Mouse (Mus musculus) lung, adult 2 months (tissue): ENCODE data around the gene Arpp21. TPM values are rescaled to one million over a fixed set of nuclear protein-coding genes. Genes with fewer than 3 reads are reported as not detected.

Experiments
- DNase-seq: peaks from one replicate; pipeline ENCODE4 v3.0.0; 2022
- H3K4me1 ChIP-seq: fragments of 200-500 bp; 2 replicates; pipeline ENCODE4 v1.6.1; 2011; ENCODE audit warnings: low read length; ENCODE audit not compliant: control insufficient read depth, insufficient read depth
- H3K4me3 ChIP-seq: fragments of 200-500 bp; replicated peaks from 2 replicates; pipeline ENCODE3; 2011; ENCODE audit warnings: low read depth, mild to moderate bottlenecking, control low read depth, low read length; ENCODE audit errors: extremely low read depth
- CTCF ChIP-seq: fragments of 200-500 bp; IDR thresholded peaks from 2 replicates; pipeline ENCODE4 v1.5.1; 2011; ENCODE audit warnings: mild to moderate bottlenecking, low read length, control low read depth; ENCODE audit not compliant: insufficient read depth
- POLR2A ChIP-seq: fragments of 200-500 bp; IDR thresholded peaks from 2 replicates; pipeline ENCODE4 v1.6.1; 2011; ENCODE audit warnings: low read depth, mild to moderate bottlenecking, control low read depth, low read length, borderline replicate concordance; ENCODE audit errors: extremely low read depth
- WGBS: fragments of 180-500 bp; shearing (Covaris S2); methylation state at CpG from one replicate; pipeline ENCODE4 v1.1.7; 2018; 5-methylcytosine and 5-hydroxymethylcytosine counted together
- polyA plus RNA-seq: library from polyadenylated mRNA; depleted of rRNA; stranded (reverse); fragments of >200 nt; gene quantifications from 2 replicates; pipeline ENCODE4 v1.2.3, GENCODE M21; 2012

Gene Arpp21
- polyA plus RNA-seq, 1 experiment: 1.0 TPM

GRCm38 (mm10) chr9:112251339-112251738 is 15.6 kb upstream of the Arpp21 start:
- no peak for DNase-seq
- no peak for TF ChIP-seq POLR2A
- no peak for TF ChIP-seq CTCF
- 84% methylated on average over 5 of the region's 5 CpGs for WGBS
- Histone ChIP-seq H3K4me3 (no peak overlapping the region), H3K4me1 (no peaks in the 10 kb centered on the region)

- TF ChIP-seq CTCF (no peak), POLR2A (no peak)
- DNase-seq: no peak
- 73% methylated on average over 4 of the region's 4 CpGs for WGBS
- no peaks in the 10 kb centered on the region for H3K4me1 ChIP-seq
- no peak overlapping the region for H3K4me3 ChIP-seq
Measured at GRCm38 (mm10) chr9:112249753-112250152, 14.0 kb upstream of the Arpp21 start.

DNA sequence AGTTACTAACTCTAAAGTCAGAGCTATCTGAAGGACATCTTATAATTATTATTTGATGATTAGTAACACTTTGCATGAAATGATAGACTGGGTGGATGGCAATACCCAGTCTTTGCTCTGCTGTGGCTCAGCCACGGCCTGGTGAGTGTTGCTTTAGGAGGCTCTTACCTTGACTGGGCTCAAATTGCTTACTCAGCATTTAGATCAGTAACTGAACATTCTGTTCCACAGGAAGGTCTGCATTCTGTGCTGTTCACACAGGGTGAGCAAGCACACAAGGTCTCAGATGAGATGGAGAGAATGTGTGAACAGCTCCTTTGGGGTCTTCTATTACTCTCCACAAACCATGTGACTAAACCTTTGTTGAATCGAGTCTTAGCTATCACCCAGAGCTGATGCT is 11.4 kb upstream of the Arpp21 start:
- TF ChIP-seq CTCF (no peak), POLR2A (no peak)
- no peak for DNase-seq
- Histone ChIP-seq H3K4me3 (no peak overlapping the region), H3K4me1 (no peaks in the 10 kb centered on the region)
- WGBS: 67% methylated on average over 2 of the region's 2 CpGs

DNA sequence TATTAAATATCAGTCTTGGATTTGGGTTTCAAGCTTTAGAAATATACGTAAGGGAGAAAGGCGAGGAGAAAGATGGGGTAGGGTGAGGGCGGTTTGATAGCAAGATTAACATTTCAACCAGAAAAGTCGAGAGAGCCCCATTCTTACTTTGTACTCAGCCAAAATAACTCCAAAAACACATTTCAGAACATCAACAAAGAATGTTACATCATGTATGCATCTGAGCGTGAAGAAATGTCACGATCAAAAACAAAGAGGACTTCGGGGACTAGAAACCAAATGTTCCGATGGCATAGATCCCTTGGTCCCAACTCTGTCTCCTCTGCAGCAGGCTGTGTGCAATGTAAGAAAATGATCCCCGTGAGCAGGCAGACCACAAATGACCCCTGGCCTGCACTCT is 2.4 kb upstream of the Arpp21 start:
- DNase-seq: no peak
- 75% methylated on average over 9 of the region's 9 CpGs for WGBS
- Histone ChIP-seq H3K4me3 (no peak overlapping the region), H3K4me1 (peaks cover 3% of the 10 kb centered on the region; the same call in 1 of the 2 replicates)
- no peak for TF ChIP-seq CTCF
- no peak for TF ChIP-seq POLR2A

GRCm38 (mm10) chr9:112236551-112236950 is 813 bp upstream of the Arpp21 start:
- no peak overlapping the region for H3K4me3 ChIP-seq
- no peak for DNase-seq
- WGBS: 78% methylated on average over 8 of the region's 8 CpGs
- no peak for TF ChIP-seq CTCF
- no peak for TF ChIP-seq POLR2A
- peaks cover 3% of the 10 kb centered on the region; the same call in 1 of the 2 replicates for H3K4me1 ChIP-seq

DNA sequence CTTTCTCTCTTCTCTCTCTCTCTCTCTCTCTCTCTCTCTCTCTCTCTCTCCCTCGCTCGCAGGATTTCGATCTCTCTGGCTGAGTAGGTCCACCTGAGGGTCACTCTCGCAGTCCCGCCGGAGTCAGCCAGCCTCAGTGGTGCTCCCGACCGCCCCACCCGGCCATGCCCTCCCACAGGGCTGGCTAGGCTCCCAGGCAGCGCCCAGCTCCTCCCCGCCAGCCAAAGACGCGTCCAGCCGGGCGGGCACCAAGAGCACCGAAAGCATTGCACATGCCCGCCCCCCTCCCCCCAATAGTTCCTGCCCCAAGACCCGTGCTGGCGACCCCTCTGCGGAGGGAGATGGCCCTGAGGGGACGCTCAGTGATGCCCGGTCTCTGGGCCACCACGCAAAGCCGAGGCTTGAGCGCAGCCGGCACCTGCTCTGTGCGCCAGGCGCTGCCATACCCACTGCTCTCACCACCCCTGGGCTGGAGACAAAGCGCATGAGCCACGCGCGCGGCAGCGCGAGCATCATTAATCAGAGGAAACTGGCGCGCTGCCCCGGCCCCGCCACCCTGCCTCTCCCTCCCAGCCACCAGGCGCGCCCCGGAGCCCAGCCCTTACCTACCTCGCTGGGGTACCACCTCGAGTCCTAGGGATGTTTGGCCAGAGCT is 570 bp downstream of the Arpp21 start:
- H3K4me1 ChIP-seq: peaks cover 3% of the 10 kb centered on the region; the same call in 1 of the 2 replicates
- TF ChIP-seq POLR2A (no peak), CTCF (no peak)
- no peak overlapping the region for H3K4me3 ChIP-seq
- WGBS: 1% methylated on average over 43 of the region's 44 CpGs
- no peak for DNase-seq

GRCm38 (mm10) chr9:112234505-112235024 is 1.2 kb downstream of the Arpp21 start:
- TF ChIP-seq POLR2A (no peak), CTCF (no peak)
- WGBS: 1% methylated on average over 24 of the region's 24 CpGs
- H3K4me1 ChIP-seq: peaks cover 3% of the 10 kb centered on the region; the same call in 1 of the 2 replicates
- no peak overlapping the region for H3K4me3 ChIP-seq
- no peak for DNase-seq

- Histone ChIP-seq H3K4me3 (no peak overlapping the region), H3K4me1 (peaks cover 3% of the 10 kb centered on the region; the same call in 1 of the 2 replicates)
- TF ChIP-seq POLR2A (no peak), CTCF (no peak)
- no peak for DNase-seq
- WGBS: 13% methylated on average over 12 of the region's 12 CpGs
Measured at GRCm38 (mm10) chr9:112233822-112234504, 1.8 kb downstream of the Arpp21 start.

- no peak overlapping the region for H3K4me3 ChIP-seq
- no peak for TF ChIP-seq POLR2A
- TF ChIP-seq CTCF: no peak
- DNase-seq: no peak
- 67% methylated on average over 6 of the region's 6 CpGs for whole genome bisulfite sequencing
- H3K4me1 ChIP-seq: peaks cover 3% of the 10 kb centered on the region; the same call in 1 of the 2 replicates
Measured at GRCm38 (mm10) chr9:112233378-112233777, 2.4 kb downstream of the Arpp21 start.

DNA sequence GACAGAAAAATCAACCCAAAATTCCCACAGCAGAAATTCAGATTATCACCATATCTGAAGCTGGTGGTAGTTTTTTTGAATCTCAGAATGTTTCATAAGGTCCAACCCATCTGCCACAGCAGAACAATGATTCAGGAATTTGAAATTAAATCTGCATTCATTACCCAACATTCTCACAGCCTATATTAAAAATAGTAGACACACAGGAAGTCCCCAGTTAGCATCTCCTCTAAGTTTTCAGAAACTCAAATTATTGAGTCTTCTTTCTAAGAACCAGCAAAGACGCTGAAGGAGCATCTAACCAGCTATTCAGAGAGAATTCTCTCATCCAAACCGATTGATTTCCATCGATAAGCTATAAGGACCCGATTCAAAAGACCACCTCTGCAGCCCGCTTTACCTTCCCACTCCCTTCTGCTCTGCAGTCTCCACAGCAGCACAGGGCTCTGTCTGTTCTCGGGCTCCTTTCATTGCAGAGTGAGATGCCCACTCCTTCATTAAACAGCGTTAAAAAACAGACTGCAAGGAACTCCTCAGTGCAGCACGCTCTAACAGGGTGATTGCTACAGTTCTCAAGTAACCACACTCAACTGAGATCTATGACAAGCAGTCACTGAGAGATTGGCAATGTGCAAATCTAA is 3.7 kb downstream of the Arpp21 start:
- 68% methylated on average over 8 of the region's 8 CpGs for WGBS
- DNase-seq: no peak
- Histone ChIP-seq H3K4me1 (peaks cover 3% of the 10 kb centered on the region; the same call in 1 of the 2 replicates), H3K4me3 (no peak overlapping the region)
- no peak for TF ChIP-seq CTCF
- no peak for TF ChIP-seq POLR2A
